Mouse (Mus musculus): ENCODE data around the gene Ms4a12. TPM values are rescaled to one million over a fixed set of nuclear protein-coding genes. Genes with fewer than 3 reads are reported as not detected.

The Ms4a12 gene
- polyA plus RNA-seq, 1 experiment from 2014 or later: not detected

DNA sequence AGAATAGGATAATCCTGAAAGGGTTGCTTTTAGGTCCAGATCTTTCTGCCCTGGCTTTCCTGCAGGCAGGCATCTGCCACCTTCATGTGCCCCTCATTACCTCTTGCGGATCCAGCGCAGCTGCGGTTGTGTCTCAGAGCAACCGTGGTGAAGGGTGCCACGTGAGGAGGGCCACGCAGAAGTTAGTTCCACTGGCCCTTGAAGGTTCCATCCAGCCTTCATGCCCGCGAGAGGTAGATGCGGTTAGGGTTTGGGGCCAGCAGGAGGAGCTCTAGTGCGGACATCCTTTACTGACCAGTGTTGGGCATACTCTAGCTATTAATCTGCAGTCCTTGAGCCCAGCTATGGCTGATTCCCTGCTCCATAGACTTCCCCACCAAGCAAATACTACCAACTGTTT lies 67.1 kb downstream of the Ms4a12 start, which contains the start of gene 1700025F22Rik:
1700025F22Rik (minus strand) TSS at position 149 of the 400 bp plus-strand sequence.
- Histone ChIP-seq H3K4me1 (ENCODE audit: insufficient read depth) (no peaks in the 10 kb centered on the region), H3K27me3 (ENCODE audit: insufficient read depth, low read length) (no peaks in the 10 kb centered on the region), H3K27ac (ENCODE audit: low read depth) (no peak within 1 kb of the TSS), H3K4me3 (ENCODE audit: low read depth, low read length) (no peak within 1 kb of the TSS), H3K9ac (replicated peaks) (no peak within 1 kb of the TSS), H3K4me2 (ENCODE audit: low read depth, low read length) (no peak within 1 kb of the TSS), H3K36me3 (replicated peaks; ENCODE audit: insufficient read depth, low read length) (no peaks in the 10 kb centered on the region), H3K9me3 (ENCODE audit: low read length) (no peaks in the 10 kb centered on the region)
- ATAC-seq: no peak
- no peak for TF ChIP-seq EP300 (IDR thresholded peaks at IDR 0.05; ENCODE audit: low read depth)
- TF ChIP-seq CTCF (IDR thresholded peaks at IDR 0.05; ENCODE audit: low read depth): peak; percentile 61
- peak; percentile 39 for DNase-seq
- WGBS (ENCODE audit: insufficient replicate concordance): 25% methylated on average over 10 of the region's 10 CpGs

Other genes with a start within 250 kb of the Ms4a12 start
- gene Ms4a15, start 239.2 kb downstream of the Ms4a12 start, polyA plus RNA-seq (2015; fragmentation: Nextera tagmentation; extraction: Ambion mirVana): not detected in 2 replicates
- gene Ms4a18, start 214.4 kb downstream of the Ms4a12 start, polyA plus RNA-seq (2015; fragmentation: Nextera tagmentation; extraction: Ambion mirVana): not detected in 2 replicates
- 0.13 and 0.26 TPM in 2 replicates for gene Ms4a8a, start 151.3 kb downstream of the Ms4a12 start, polyA plus RNA-seq (2015; fragmentation: Nextera tagmentation; extraction: Ambion mirVana)
- not detected in 2 replicates for gene 1700017D01Rik, start 101.6 kb downstream of the Ms4a12 start, polyA plus RNA-seq (2015; fragmentation: Nextera tagmentation; extraction: Ambion mirVana)
- not detected in 2 replicates for gene 1700025F22Rik, start 67.1 kb downstream of the Ms4a12 start, polyA plus RNA-seq (2015; fragmentation: Nextera tagmentation; extraction: Ambion mirVana)
- not detected in 2 replicates for gene Ms4a13, start 35.7 kb downstream of the Ms4a12 start, polyA plus RNA-seq (2015; fragmentation: Nextera tagmentation; extraction: Ambion mirVana)
- 3.3 and 3.8 TPM in 2 replicates for gene Ms4a1, start 33.8 kb upstream of the Ms4a12 start, polyA plus RNA-seq (2015; fragmentation: Nextera tagmentation; extraction: Ambion mirVana)
- gene Ms4a5, start 51.4 kb upstream of the Ms4a12 start, polyA plus RNA-seq (2015; fragmentation: Nextera tagmentation; extraction: Ambion mirVana): not detected in 2 replicates
- gene Ms4a14, start 82.0 kb upstream of the Ms4a12 start, polyA plus RNA-seq (2015; fragmentation: Nextera tagmentation; extraction: Ambion mirVana): 0.02 TPM in 1 of 2 replicates, not detected in the other
- 2.9 and 3.5 TPM in 2 replicates for gene Ms4a7, start 103.7 kb upstream of the Ms4a12 start, polyA plus RNA-seq (2015; fragmentation: Nextera tagmentation; extraction: Ambion mirVana)
- gene Ms4a4a, start 143.1 kb upstream of the Ms4a12 start, polyA plus RNA-seq (2015; fragmentation: Nextera tagmentation; extraction: Ambion mirVana): 2.8 and 3.2 TPM in 2 replicates
- 2.1 and 2.5 TPM in 2 replicates for gene Ms4a4c, start 172.3 kb upstream of the Ms4a12 start, polyA plus RNA-seq (2015; fragmentation: Nextera tagmentation; extraction: Ambion mirVana)
- 1.8 and 2.3 TPM in 2 replicates for gene Ms4a4b, start 211.1 kb upstream of the Ms4a12 start, polyA plus RNA-seq (2015; fragmentation: Nextera tagmentation; extraction: Ambion mirVana)
- 13.1 and 13.4 TPM in 2 replicates for gene Ms4a6c, start 236.9 kb upstream of the Ms4a12 start, polyA plus RNA-seq (2015; fragmentation: Nextera tagmentation; extraction: Ambion mirVana)

Measured in liver, postnatal 0 days (tissue).